ENCODE assay signal across 7 mouse cellular contexts in genomic region chr14:121034973-121035662, GRCm38 (mm10). TPM values are rescaled to one million over a fixed set of nuclear protein-coding genes. Genes with fewer than 3 reads are reported as not detected.
DNase-seq lines count a peak whose midpoint lies in the region; ATAC-seq lines count a peak whose summit lies in the region.

TSS of gene Farp1 (plus strand) at chr14:121035200.

- ATAC-seq in embryonic facial prominence, embryonic 11.5 days (replicated peaks; ENCODE audit: insufficient number of reproducible peaks, low FRiP score, low TSS enrichment, low read depth) = peak; percentile 93
- ATAC-seq in limb, embryonic 12.5 days (ENCODE audit: insufficient number of reproducible peaks, insufficient read depth, low FRiP score, low TSS enrichment, low read depth) = peak; percentile 93
- peak; percentile 92 for ATAC-seq in midbrain, embryonic 14.5 days (ENCODE audit: low FRiP score, low TSS enrichment)

- H3K9ac ChIP-seq in embryonic facial prominence, embryonic 11.5 days (replicated peaks; ENCODE audit: low read length) = peak within 1 kb of the TSS; percentile 97
- H3K9ac ChIP-seq in limb, embryonic 12.5 days (replicated peaks) = peak within 1 kb of the TSS; percentile 99
- peak within 1 kb of the TSS; percentile 96 for H3K9ac ChIP-seq in midbrain, embryonic 14.5 days (replicated peaks; ENCODE audit: low read length)

- no peaks in the 10 kb centered on the region for H3K9me3 ChIP-seq in embryonic facial prominence, embryonic 11.5 days (replicated peaks; ENCODE audit: control insufficient read depth, low read length)
- H3K9me3 ChIP-seq in limb, embryonic 12.5 days = no peaks in the 10 kb centered on the region
- no peaks in the 10 kb centered on the region for H3K9me3 ChIP-seq in midbrain, embryonic 14.5 days (ENCODE audit: control insufficient read depth, low read length)

- 1% methylated on average over 56 of the region's 61 CpGs for WGBS in embryonic facial prominence, embryonic 11.5 days
- 2% methylated on average over 57 of the region's 61 CpGs for WGBS in limb, embryonic 12.5 days
- 1% methylated on average over 61 of the region's 61 CpGs for WGBS in midbrain, embryonic 14.5 days

- peak; percentile 93 for DNase-seq in adrenal gland, postnatal 14 days
- DNase-seq in embryonic facial prominence, embryonic 11.5 days (ENCODE audit: low spot score) = peak; percentile 89
- DNase-seq in heart, adult 18-20 months = peak; percentile 83 to 84
- peak; percentile 94 for DNase-seq in kidney, adult 18-20 months
- peak; percentile 87 for DNase-seq in midbrain, embryonic 14.5 days
- DNase-seq in spleen, postnatal 10 days (ENCODE audit: low spot score in 2 of 2) = peak; percentile 38 to 62

- H3K4me2 ChIP-seq in embryonic facial prominence, embryonic 11.5 days (ENCODE audit: low read depth, low read length) = peak within 1 kb of the TSS; percentile 94
- H3K4me2 ChIP-seq in limb, embryonic 12.5 days = peak within 1 kb of the TSS; percentile 94
- H3K4me2 ChIP-seq in midbrain, embryonic 14.5 days (ENCODE audit: low read length) = peak within 1 kb of the TSS; percentile 93

- peak within 1 kb of the TSS; percentile 94 for H3K4me3 ChIP-seq in embryonic facial prominence, embryonic 11.5 days (ENCODE audit: low read depth, low read length)
- H3K4me3 ChIP-seq in limb, embryonic 12.5 days (replicated peaks) = peak within 1 kb of the TSS; percentile 96
- peak within 1 kb of the TSS; percentile 82 for H3K4me3 ChIP-seq in midbrain, embryonic 14.5 days (replicated peaks; ENCODE audit: low read depth, low read length)

- peaks cover 5% of the 10 kb centered on the region for H3K4me1 ChIP-seq in embryonic facial prominence, embryonic 11.5 days (ENCODE audit: control insufficient read depth, insufficient read depth, low read length)
- peaks cover 42% of the 10 kb centered on the region for H3K4me1 ChIP-seq in limb, embryonic 12.5 days (replicated peaks)
- peaks cover 24% of the 10 kb centered on the region for H3K4me1 ChIP-seq in midbrain, embryonic 14.5 days (ENCODE audit: control insufficient read depth, insufficient read depth, low read length)

- H3K27me3 ChIP-seq in embryonic facial prominence, embryonic 11.5 days (ENCODE audit: control insufficient read depth, insufficient read depth, low read length) = no peaks in the 10 kb centered on the region
- H3K27me3 ChIP-seq in limb, embryonic 12.5 days = peaks cover 13% of the 10 kb centered on the region
- H3K27me3 ChIP-seq in midbrain, embryonic 14.5 days (ENCODE audit: control insufficient read depth, insufficient read depth, low read length) = 0 out of 2 replicates have a peak, but pooled peaks cover 4% of the 10 kb centered on the region

- peak within 1 kb of the TSS; percentile 92 for H3K27ac ChIP-seq in embryonic facial prominence, embryonic 11.5 days (replicated peaks; ENCODE audit: low read depth, low read length)
- peak within 1 kb of the TSS; percentile 95 for H3K27ac ChIP-seq in limb, embryonic 12.5 days
- peak within 1 kb of the TSS; percentile 88 for H3K27ac ChIP-seq in midbrain, embryonic 14.5 days (replicated peaks; ENCODE audit: low read depth, low read length)

- no peaks in the 10 kb centered on the region for H3K36me3 ChIP-seq in embryonic facial prominence, embryonic 11.5 days (replicated peaks; ENCODE audit: control insufficient read depth, insufficient read depth, low read depth, low read length)
- no peaks in the 10 kb centered on the region for H3K36me3 ChIP-seq in limb, embryonic 12.5 days
- H3K36me3 ChIP-seq in midbrain, embryonic 14.5 days (ENCODE audit: control insufficient read depth, insufficient read depth, low read length) = no peaks in the 10 kb centered on the region

RNA-seq across cellular contexts. Expression of gene Farp1, which starts in this region (rescaled TPM):
- 21.1 and 22.4 TPM in 2 replicates for total RNA-seq in adrenal gland, postnatal 14 days (2021)
- polyA plus RNA-seq in embryonic facial prominence, embryonic 11.5 days (2014; fragmentation: Nextera tagmentation; extraction: Ambion mirVana) = 40.8 and 42.8 TPM in 2 replicates
- 1 to 10 TPM; 7.1 to 8.7 TPM for total RNA-seq in heart, adult 18-20 months (2021)
- 58.2 and 62.1 TPM in 2 replicates for polyA plus RNA-seq in limb, embryonic 12.5 days (2016; fragmentation: Nextera tagmentation; extraction: Ambion mirVana)
- 41.8 and 42.8 TPM in 2 replicates for polyA plus RNA-seq in midbrain, embryonic 14.5 days (2014; fragmentation: Nextera tagmentation; extraction: Ambion mirVana)

Comparison
In these comparisons a context has a peak if more than half of its experiments do, and no peak if none do; other contexts are left out.
1. Peak in every context shown above with its lines: DNase-seq, ATAC-seq, H3K4me3 ChIP-seq and H3K27ac ChIP-seq.